Mouse (Mus musculus) stomach, embryonic 14.5 days (tissue): ENCODE measurements at regions not wholly inside any gene's neighbourhood (a gene's known extent, or its start where the extent isn't known, plus 50 kb on each side); places are given as distances from the start of the nearest gene placed in this dataset.

Experiments used
- ATAC-seq: fragments of 200-750 bp; cut with Nextera tagmentation; 2 replicates; pipeline ENCODE4 v1.8.0; 2017; ENCODE audit warnings: low read depth, moderate TSS enrichment; ENCODE audit not compliant: insufficient number of reproducible peaks, insufficient read depth, low FRiP score
- H3K27ac ChIP-seq: fragments of 300-500 bp; sonication (generic); 2 replicates; pipeline ENCODE4 v1.5.1; 2014; ENCODE audit warnings: mild to moderate bottlenecking, low read length, moderate library complexity, mixed read lengths
- H3K27me3 ChIP-seq: fragments of 300-500 bp; sonication (generic); 2 replicates; pipeline ENCODE4 v1.6.1; 2014; ENCODE audit warnings: low read length, control low read depth, mixed read lengths; ENCODE audit not compliant: control insufficient read depth, insufficient read depth
- H3K36me3 ChIP-seq: fragments of 300-500 bp; sonication (generic); 2 replicates; pipeline ENCODE4 v1.6.1; 2014; ENCODE audit warnings: mild to moderate bottlenecking, control low read depth, low read length, moderate library complexity, mixed read lengths; ENCODE audit not compliant: control insufficient read depth, insufficient read depth
- H3K4me1 ChIP-seq: fragments of 300-500 bp; sonication (generic); 2 replicates; pipeline ENCODE4 v1.6.1; 2014; ENCODE audit warnings: low read length, control low read depth, mixed read lengths; ENCODE audit not compliant: control insufficient read depth, insufficient read depth
- H3K4me2 ChIP-seq: fragments of 300-500 bp; sonication (generic); replicated peaks from 2 replicates; pipeline ENCODE4 v1.6.1; 2014; ENCODE audit warnings: low read depth, low read length, control low read depth
- H3K4me3 ChIP-seq: fragments of 300-500 bp; sonication (generic); 2 replicates; pipeline ENCODE4 v1.5.1; 2014; ENCODE audit warnings: low read depth, low read length, control low read depth
- H3K9ac ChIP-seq: fragments of 300-500 bp; sonication (generic); replicated peaks from 2 replicates; pipeline ENCODE4 v1.6.1; 2014; ENCODE audit warnings: low read depth, mild to moderate bottlenecking, control low read depth, low read length, moderate library complexity, mixed read lengths
- H3K9me3 ChIP-seq: fragments of 300-500 bp; sonication (generic); 2 replicates; pipeline ENCODE4 v1.6.1; 2016; ENCODE audit warnings: low read depth, low read length, control low read depth; ENCODE audit not compliant: control insufficient read depth
- WGBS: fragments of 180-500 bp; shearing (Covaris S2); extraction: QIAGEN DNeasy Blood & Tissue Kit; methylation state at CpG from one replicate; pipeline ENCODE4 v1.1.7; 2014; 5-methylcytosine and 5-hydroxymethylcytosine counted together

DNA sequence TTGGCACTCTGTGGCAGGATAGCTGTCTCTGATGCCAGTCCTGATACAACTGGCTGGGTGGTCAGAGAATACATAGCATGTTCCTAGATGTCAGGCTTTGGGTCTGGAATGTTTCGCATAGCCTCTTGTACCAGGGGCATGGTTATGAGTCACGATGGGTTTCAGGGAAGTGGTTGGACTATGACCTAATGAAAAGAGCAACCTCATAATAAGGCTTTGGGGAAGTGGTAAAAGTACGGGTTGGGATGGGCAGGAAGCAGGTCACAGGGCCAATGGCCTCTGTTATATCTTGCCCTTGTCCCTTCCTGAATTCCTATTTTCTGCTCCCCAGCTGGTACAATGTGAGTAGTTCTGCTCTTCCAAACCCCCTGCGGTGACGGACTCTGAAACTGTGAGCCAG is 59.5 kb upstream of the Pitx1 start:
- no peak overlapping the region for H3K4me3 ChIP-seq
- H3K9me3 ChIP-seq: no peaks in the 10 kb centered on the region
- peaks cover 22% of the 10 kb centered on the region for H3K4me1 ChIP-seq
- H3K9ac ChIP-seq: no peak overlapping the region
- H3K36me3 ChIP-seq: no peaks in the 10 kb centered on the region
- H3K4me2 ChIP-seq: no peak overlapping the region
- H3K27me3 ChIP-seq: no peaks in the 10 kb centered on the region
- no peak overlapping the region for H3K27ac ChIP-seq
- WGBS: 83% methylated on average over 5 of the region's 5 CpGs
- no peak for ATAC-seq

GRCm38 (mm10) chr13:55893154-55894018 is 57.4 kb upstream of the Pitx1 start:
- Histone ChIP-seq H3K4me3 (no peak overlapping the region), H3K9me3 (no peaks in the 10 kb centered on the region), H3K27ac (no peak overlapping the region), H3K27me3 (no peaks in the 10 kb centered on the region), H3K4me1 (peaks cover 10% of the 10 kb centered on the region), H3K36me3 (no peaks in the 10 kb centered on the region), H3K9ac (no peak overlapping the region), H3K4me2 (no peak overlapping the region)
- WGBS: 60% methylated on average over 25 of the region's 25 CpGs
- no peak for ATAC-seq

- 0 out of 2 replicates have a peak, but pooled peaks cover 2% of the 10 kb centered on the region for H3K4me1 ChIP-seq
- H3K27me3 ChIP-seq: no peaks in the 10 kb centered on the region
- H3K9me3 ChIP-seq: no peaks in the 10 kb centered on the region
- H3K4me2 ChIP-seq: no peak overlapping the region
- no peaks in the 10 kb centered on the region for H3K36me3 ChIP-seq
- WGBS: 97% methylated on average over 3 of the region's 3 CpGs
- no peak for ATAC-seq
- H3K27ac ChIP-seq: no peak overlapping the region
- no peak overlapping the region for H3K9ac ChIP-seq
- no peak overlapping the region for H3K4me3 ChIP-seq
Observed at GRCm38 (mm10) chr13:55892250-55892649, 56.3 kb upstream of the Pitx1 start.

DNA sequence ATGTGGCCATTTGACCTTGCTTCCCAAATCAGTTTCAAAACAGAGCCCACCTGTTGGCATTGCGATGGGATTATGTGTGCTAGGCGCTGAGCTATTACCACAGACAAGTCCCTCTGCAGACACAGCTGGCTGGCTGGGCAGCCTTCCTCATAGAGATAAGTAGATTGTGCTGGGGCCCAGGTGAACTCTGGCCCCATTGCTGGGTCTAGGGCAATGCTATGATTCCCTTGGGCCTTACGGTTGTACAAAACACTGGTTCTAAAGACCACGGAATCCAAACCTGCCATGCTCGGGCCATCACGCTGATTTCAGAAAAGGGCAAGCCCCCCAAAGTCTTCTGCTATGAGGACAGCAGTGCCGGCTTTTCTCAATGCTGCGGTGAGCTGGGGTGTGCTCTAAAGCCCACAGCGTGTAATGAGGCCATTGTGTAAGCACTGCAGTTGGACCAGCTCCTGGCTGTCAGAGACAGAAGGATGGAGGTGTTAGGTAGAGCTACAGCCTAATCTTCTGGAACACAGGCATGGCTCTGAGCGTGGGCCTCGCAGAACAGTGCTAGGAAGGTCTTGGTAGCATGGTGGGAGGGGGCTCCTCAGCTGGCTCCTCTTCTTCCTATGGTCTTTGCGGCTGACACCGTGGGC is 51.2 kb upstream of the Pitx1 start:
- Histone ChIP-seq H3K36me3 (no peaks in the 10 kb centered on the region), H3K9ac (no peak overlapping the region), H3K4me2 (no peak overlapping the region), H3K9me3 (no peaks in the 10 kb centered on the region), H3K4me1 (peaks cover 4% of the 10 kb centered on the region), H3K4me3 (no peak overlapping the region), H3K27me3 (no peaks in the 10 kb centered on the region), H3K27ac (no peak overlapping the region)
- no peak for ATAC-seq
- WGBS: 80% methylated on average over 13 of the region's 13 CpGs
